Comparison of ENCODE assay signal across 8 mouse cellular contexts in genomic region chr11:60219609-60220008, GRCm38 (mm10). TPM values are rescaled to one million over a fixed set of nuclear protein-coding genes. Genes with fewer than 3 reads are reported as not detected.
DNase-seq lines count a peak whose midpoint lies in the region; ATAC-seq lines count a peak whose summit lies in the region.

No protein-coding gene starts in this region.

- WGBS in heart, embryonic 13.5 days = 25% methylated on average over 8 of the region's 8 CpGs
- WGBS in hindbrain, embryonic 13.5 days = 60% methylated on average over 8 of the region's 8 CpGs

- no peak for ATAC-seq in heart, embryonic 13.5 days (ENCODE audit: extremely low read depth, insufficient number of reproducible peaks, low FRiP score, low TSS enrichment)
- ATAC-seq in hindbrain, embryonic 13.5 days (ENCODE audit: low FRiP score) = no peak
- ATAC-seq in inflammation-experienced regulatory T-cells, adult 6 months = no peak

- no peak for DNase-seq in heart, postnatal 4 days
- DNase-seq in T-cell, adult 2 months (ENCODE audit: low spot score) = peak; percentile 53
- peak; percentile 79 for DNase-seq in lung, postnatal 36 days
- DNase-seq in cerebellum, adult 11 months = no peak
- no peak for DNase-seq in retina, postnatal 1 day

- H3K27me3 ChIP-seq in heart, embryonic 13.5 days (replicated peaks) = no peaks in the 10 kb centered on the region
- peaks cover 7% of the 10 kb centered on the region; the same call in 1 of the 2 replicates for H3K27me3 ChIP-seq in hindbrain, embryonic 13.5 days

- peak overlapping the region; percentile 81 for H3K4me3 ChIP-seq in heart, embryonic 13.5 days
- H3K4me3 ChIP-seq in hindbrain, embryonic 13.5 days = peak overlapping the region; percentile 61

- peak overlapping the region; percentile 90 for H3K9ac ChIP-seq in heart, embryonic 13.5 days
- H3K9ac ChIP-seq in hindbrain, embryonic 13.5 days = peak overlapping the region; percentile 72

- peak overlapping the region; percentile 91 for H3K4me2 ChIP-seq in heart, embryonic 13.5 days
- H3K4me2 ChIP-seq in hindbrain, embryonic 13.5 days = peak overlapping the region; percentile 64

- peak overlapping the region; percentile 91 for H3K27ac ChIP-seq in heart, embryonic 13.5 days (replicated peaks)
- 0 out of 2 replicates have a peak overlapping the region, but pooled peaks have one; percentile 62 for H3K27ac ChIP-seq in hindbrain, embryonic 13.5 days

- H3K9me3 ChIP-seq in heart, embryonic 13.5 days = no peaks in the 10 kb centered on the region
- no peaks in the 10 kb centered on the region for H3K9me3 ChIP-seq in hindbrain, embryonic 13.5 days

- H3K36me3 ChIP-seq in heart, embryonic 13.5 days = peaks cover 17% of the 10 kb centered on the region
- H3K36me3 ChIP-seq in hindbrain, embryonic 13.5 days = peaks cover 5% of the 10 kb centered on the region; the same call in 1 of the 2 replicates

- H3K4me1 ChIP-seq in heart, embryonic 13.5 days = peaks cover 73% of the 10 kb centered on the region
- peaks cover 35% of the 10 kb centered on the region for H3K4me1 ChIP-seq in hindbrain, embryonic 13.5 days (replicated peaks)

RNA-seq across cellular contexts. Expression of gene Srebf1, which starts 2.8 kb away (rescaled TPM):
- 34.4 and 41.8 TPM in 2 replicates for polyA plus RNA-seq in heart, embryonic 13.5 days (2015; fragmentation: Nextera tagmentation; extraction: Ambion mirVana)
- 10 to 100 TPM; 35.8 to 50.8 TPM for total RNA-seq in heart, postnatal 4 days (2021)
- 38.2 and 43.9 TPM in 2 replicates for polyA plus RNA-seq in hindbrain, embryonic 13.5 days (2015; fragmentation: Nextera tagmentation; extraction: Ambion mirVana)
- polyA plus RNA-seq in inflammation-experienced regulatory T-cells, adult 6 months (2017; shearing (Covaris generic)) = 10 to 100 TPM; 21.7 to 26.7 (median 24.3) TPM

Comparison
In these comparisons a context has a peak if more than half of its experiments do, and no peak if none do; other contexts are left out.
1. DNase-seq: peak in T-cell, adult 2 months (single experiment) and lung, postnatal 36 days (single experiment); none in heart, postnatal 4 days (single experiment), cerebellum, adult 11 months (single experiment) and retina, postnatal 1 day (single experiment).